Mouse (Mus musculus) E14TG2a.4 (cell line): ENCODE data around the gene Ebf1.

ENCODE experiments used
- CTCF ChIP-seq: conservative IDR thresholded peaks from 2 replicates; pipeline ENCODE4 v1.5.1; 2014; ENCODE audit warnings: low read length
- NANOG ChIP-seq: IDR thresholded peaks from 2 replicates; pipeline ENCODE4 v1.6.1; 2014; ENCODE audit warnings: borderline replicate concordance, low read length, mixed read lengths

GRCm38 (mm10) chr11:44636241-44636640 lies 19.1 kb downstream of the Ebf1 start:
- no peak for TF ChIP-seq CTCF
- no peak for TF ChIP-seq NANOG
